Mouse (Mus musculus) sigmoid colon, adult 10 weeks (tissue): ENCODE results near the gene Shc2. TPM values are rescaled to one million over a fixed set of nuclear protein-coding genes. Genes with fewer than 3 reads are reported as not detected.

Experiments
- polyA plus RNA-seq: library from polyadenylated mRNA; stranded (reverse); fragments of 350-450 nt; fragmentation: Illumina TruSeq; extraction: RNeasy Lipid Tissue Mini Kit (QIAGEN cat#74804); gene quantifications from one replicate; pipeline ENCODE4 v1.2.3, GENCODE M21; 2014; ENCODE audit warnings: low read depth, low replicate concordance

The Shc2 gene
- polyA plus RNA-seq = 1.5 TPM

GRCm38 (mm10) chr10:79637128-79638110 lies at the start of gene Shc2:
Shc2 (minus strand) TSS chr10:79637918.

DNA sequence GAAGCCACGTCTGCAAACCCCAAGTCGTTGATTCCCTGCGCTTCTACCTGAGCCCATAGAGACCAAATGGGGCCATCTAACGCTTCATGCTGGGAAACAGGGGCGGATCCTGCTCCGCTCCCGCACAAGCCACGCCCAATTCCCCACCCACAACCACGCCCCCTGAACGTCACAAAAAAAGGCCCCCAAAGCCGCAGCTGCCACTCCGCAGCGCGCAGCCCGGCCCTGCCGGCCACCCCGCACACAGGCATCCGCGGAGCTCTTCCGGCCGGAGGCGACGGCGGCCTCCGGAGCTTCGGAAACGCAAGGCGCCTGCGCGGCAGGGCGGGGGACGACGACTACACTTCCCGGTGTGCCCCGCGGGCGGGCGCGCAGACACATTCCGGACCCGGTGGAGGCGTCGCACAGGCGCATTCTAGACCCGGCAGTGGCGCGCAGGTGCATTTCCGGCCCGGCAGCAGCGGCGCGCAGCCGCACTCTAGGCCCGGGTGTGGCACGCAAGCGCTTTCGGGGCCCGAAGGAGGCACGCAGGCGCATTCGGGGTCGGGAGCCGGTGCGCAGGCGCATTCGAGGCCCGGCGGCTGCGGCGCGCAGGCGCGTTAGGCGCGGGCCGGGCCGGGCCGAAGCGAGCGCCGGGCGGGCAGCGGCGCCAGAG lies 44.0 kb upstream of the Shc2 start, which contains the start of gene Cdc34:
Gene Cdc34 (plus strand): TSS at position 605 of the 655 bp plus-strand sequence.

DNA sequence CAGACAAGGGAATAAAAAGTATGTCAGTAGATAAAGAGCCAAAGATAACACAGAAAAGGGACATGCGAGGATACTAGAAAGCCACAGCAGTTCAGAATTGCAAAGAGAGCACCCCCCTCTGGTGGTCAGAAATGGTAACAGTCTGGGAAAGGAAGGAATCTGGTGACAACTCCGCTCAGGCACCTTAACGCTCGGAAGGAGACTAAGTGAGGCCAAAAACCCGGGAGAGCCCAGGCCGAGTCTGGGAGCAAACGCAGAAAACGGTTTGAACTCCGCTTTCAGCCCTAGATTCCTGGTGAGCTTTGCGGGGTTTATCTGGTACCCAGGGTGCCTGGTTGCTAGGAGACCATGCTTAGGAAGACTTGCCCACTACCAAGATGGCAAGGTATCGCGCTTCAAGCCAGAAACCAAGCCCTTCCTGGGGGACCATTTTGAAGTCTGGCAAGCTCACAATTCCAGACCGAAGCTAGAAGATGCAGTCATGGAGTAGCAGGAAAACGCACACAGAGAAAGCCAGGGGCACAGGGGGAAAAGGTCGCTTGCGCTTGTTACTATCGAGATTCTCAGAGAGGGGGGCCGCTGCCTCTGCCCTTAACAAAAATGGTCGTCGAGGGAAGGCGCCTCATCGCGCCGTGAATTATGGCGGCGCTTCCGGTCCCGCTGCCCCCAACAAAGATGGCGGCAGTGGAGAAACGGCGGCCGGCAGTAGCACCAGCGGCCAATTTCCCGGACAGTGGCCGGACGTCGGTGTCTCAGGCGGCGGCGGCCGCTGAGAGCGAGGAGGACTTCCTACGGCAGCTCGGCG lies 31.3 kb upstream of the Shc2 start, which contains the start of gene Tpgs1:
Gene Tpgs1 (plus strand): TSS at position 599 of the 805 bp plus-strand sequence.

DNA sequence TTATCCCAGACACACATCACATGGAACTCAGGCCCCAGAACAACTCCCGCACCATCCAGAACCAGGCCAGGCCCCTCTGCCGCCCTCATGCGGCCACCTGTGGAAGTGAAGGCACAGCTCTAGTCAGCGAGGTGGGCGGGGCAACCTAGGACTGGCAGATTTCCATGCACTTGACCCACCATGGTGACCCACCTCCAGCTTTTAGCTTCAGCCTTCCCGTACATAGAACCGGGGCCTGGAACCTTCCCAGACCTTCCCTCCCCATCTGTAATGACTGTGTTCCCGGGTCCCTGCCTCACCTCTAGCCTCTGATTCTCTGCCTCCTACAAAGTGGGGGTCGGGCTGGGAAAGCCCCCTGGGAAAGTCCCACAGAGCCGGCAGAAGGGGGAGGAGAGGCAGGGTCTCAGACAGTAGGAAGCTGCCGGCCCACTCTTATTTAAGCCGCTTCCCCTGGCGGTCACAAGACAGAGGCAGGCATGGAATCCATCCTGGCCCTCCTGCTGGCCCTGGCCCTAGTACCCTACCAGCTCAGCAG lies 26.5 kb upstream of the Shc2 start, which contains the start of gene Madcam1:
Gene Madcam1 (plus strand): TSS at position 429 of the 535 bp plus-strand sequence.

DNA sequence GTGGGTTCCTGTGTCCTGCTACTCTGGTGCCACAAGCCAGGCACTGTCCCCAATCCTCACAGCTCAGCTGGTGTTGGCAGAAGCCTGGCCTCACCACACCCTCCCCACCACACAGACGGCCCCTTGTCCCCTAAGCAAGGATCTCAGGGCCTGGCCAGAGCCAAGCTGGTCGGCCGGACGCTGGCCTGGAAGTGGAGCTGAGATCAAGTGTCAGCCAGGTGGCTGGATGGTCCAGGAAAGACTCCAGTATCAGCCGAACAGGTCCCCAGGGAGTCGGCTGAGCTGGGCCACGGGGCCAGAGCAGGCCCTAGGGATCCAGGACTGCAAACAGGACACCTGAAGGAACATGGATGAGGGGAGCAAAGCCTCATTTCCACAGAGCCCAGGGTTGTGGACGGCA lies 8.0 kb upstream of the Shc2 start, which contains the start of gene Odf3l2:
Gene Odf3l2 (minus strand): TSS at position 28 of the 400 bp plus-strand sequence.

DNA sequence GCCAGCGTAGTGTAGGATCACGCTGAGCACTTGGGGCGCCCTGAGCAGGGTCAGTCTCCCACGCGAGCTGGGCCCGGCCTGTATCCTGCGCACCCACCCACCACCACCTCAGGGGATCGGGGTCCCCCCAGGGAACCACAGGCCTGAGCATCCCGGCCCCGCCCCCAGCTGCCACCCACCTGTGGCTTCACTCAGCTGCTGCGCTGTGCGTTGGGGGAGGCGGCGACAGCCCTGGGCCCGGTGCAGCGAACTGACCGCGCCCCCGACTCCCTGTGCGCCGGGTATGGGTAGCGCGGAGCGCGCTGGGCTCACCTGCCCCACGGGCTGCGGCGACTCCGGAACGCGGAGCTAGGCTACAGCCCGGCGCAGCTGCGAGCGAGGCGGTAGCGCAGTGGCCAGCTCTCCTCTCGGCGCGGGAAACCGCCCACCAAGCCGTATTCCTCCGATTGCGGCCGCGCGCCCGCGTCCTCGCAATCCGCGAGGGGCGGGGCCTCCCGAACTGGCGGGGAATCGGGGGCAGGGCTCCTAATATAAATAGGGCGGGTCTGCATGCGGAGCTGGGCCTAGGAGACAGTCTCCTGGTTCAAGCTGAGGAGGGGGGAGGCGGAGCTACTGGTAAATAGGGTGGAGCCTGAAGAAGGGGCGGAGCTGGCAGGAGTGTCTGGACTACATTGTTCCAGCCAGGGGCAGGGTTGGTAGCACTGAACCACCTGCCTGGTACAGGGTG lies 24.0 kb downstream of the Shc2 start, which contains the start of gene C2cd4c:
Gene C2cd4c (minus strand): TSS at position 448 of the 727 bp plus-strand sequence.

DNA sequence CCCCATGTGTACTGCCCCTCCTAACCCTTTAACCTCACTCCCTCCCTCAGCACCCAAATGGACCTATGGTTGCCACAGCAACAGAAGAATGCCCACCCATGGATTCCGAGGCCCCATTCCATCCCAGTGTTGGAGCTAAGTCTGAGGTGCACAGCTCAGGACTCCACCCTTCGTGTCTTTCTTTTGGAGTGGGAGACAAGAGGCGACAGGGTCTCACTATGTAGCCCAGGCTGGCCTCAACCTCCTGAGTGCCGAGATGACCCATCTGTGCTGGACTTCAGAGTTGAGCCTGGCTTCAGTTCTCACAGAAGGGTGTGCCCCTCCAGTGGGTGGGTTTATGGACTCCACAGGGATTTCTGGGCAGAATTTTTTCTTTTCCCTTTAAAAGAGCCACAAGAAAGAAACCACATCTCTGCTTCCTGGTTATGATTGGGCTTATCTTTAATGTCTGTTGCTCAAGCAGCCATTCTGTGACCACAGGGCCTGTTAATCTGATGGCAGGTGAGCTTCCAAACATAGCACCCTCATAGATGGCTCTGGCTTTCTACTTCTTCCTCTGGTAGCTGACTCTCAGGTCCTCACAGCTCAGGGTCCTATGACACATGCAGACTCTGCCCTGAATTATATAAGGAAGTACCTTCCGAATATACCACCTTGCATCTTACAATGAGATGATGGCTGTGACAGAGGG lies 50.5 kb downstream of the Shc2 start, which contains the start of gene Theg:
Gene Theg (minus strand): TSS at position 271 of the 691 bp plus-strand sequence.

Other genes with a start within 250 kb of the Shc2 start
- not detected for gene Vmn2r83, start 169.2 kb downstream of the Shc2 start, polyA plus RNA-seq
- gene Plpp2, start 104.1 kb downstream of the Shc2 start, polyA plus RNA-seq = 9.2 TPM
- not detected for gene Mier2, start 82.7 kb downstream of the Shc2 start, polyA plus RNA-seq
- gene Theg, start 50.6 kb downstream of the Shc2 start, polyA plus RNA-seq = not detected
- 0.16 TPM for gene C2cd4c, start 23.9 kb downstream of the Shc2 start, polyA plus RNA-seq
- gene Odf3l2, start 7.8 kb upstream of the Shc2 start, polyA plus RNA-seq = not detected
- not detected for gene Madcam1, start 26.6 kb upstream of the Shc2 start, polyA plus RNA-seq
- not detected for gene Tpgs1, start 31.5 kb upstream of the Shc2 start, polyA plus RNA-seq
- gene Cdc34, start 44.3 kb upstream of the Shc2 start, polyA plus RNA-seq = not detected
- gene Gzmm, start 51.1 kb upstream of the Shc2 start, polyA plus RNA-seq = not detected
- 376 TPM for gene Bsg, start 66.6 kb upstream of the Shc2 start, polyA plus RNA-seq
- 0.22 TPM for gene Hcn2, start 78.7 kb upstream of the Shc2 start, polyA plus RNA-seq
- gene Polrmt, start 108.7 kb upstream of the Shc2 start, polyA plus RNA-seq = 0.82 TPM
- not detected for gene Fgf22, start 117.2 kb upstream of the Shc2 start, polyA plus RNA-seq
- 0.73 TPM for gene Rnf126, start 129.0 kb upstream of the Shc2 start, polyA plus RNA-seq
- 2.5 TPM for gene Fstl3, start 139.4 kb upstream of the Shc2 start, polyA plus RNA-seq
- gene Prss57, start 153.0 kb upstream of the Shc2 start, polyA plus RNA-seq = not detected
- gene Palm, start 155.7 kb upstream of the Shc2 start, polyA plus RNA-seq = 0.69 TPM
- gene Misp, start 183.1 kb upstream of the Shc2 start, polyA plus RNA-seq = 12.8 TPM
- 91.3 TPM for gene Ptbp1, start 216.5 kb upstream of the Shc2 start, polyA plus RNA-seq
- not detected for gene Prtn3, start 236.6 kb upstream of the Shc2 start, polyA plus RNA-seq
- not detected for gene Plppr3, start 236.7 kb upstream of the Shc2 start, polyA plus RNA-seq
- gene Elane, start 248.3 kb upstream of the Shc2 start, polyA plus RNA-seq = not detected